Mouse (Mus musculus): ENCODE data around the gene Cryz.

DNA sequence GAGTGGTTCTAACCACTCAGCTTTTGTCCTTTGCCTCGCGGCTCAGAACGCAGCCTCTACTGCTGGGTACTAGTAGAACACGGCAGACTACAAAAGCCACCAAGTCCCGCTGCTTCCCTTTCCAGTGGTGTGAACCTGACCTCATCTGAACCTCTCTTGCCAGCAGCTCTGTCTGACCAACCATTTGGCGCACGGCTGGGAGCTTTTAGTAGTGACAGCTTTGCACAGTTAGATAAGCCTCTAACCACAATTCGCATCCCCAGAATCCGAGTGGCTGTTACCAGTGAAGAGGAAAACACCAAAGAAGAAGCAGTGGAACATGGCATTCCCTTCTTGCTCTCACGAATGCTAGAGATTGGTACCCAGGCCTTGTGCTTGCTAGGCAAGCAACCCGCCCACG lies 58.4 kb downstream of the Cryz start:
- TF ChIP-seq POLR2A (IDR thresholded peaks at IDR 0.05; ENCODE audit: insufficient read depth, low read length) (no peak), CTCF (IDR thresholded peaks at IDR 0.05; ENCODE audit: low read depth, low read length) (no peak), EP300 (IDR thresholded peaks at IDR 0.05; ENCODE audit: insufficient read depth, low read depth, low read length) (no peak)
